ENCODE assay signal across 8 mouse cellular contexts in the genomic region with DNA sequence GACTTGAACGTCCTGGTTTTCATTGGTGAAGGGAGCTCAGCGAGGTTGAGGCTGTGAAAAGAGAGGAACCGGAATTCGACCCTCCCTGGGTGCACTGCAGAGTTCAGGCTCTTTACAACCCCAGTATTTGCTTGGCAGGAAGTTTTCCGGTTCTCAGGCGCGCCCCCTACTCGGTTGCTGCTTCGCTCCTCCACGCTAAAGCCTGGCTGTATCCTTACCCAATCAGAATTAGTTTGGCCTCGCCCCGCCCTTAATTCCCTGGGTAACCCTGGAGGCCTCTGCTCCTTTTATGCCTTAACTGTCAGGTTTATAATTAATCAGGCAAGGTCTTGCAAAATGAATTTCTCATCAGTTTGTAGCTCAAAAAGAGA. TPM values are rescaled to one million over a fixed set of nuclear protein-coding genes. Genes with fewer than 3 reads are reported as not detected.
DNase-seq lines count a peak whose midpoint lies in the region; ATAC-seq and TF ChIP-seq lines count a peak whose summit lies in the region.

No protein-coding gene starts in this region.

- peak overlapping the region; percentile 92 for H3K4me3 ChIP-seq in megakaryocyte, embryonic 14.5 days (replicated peaks)
- H3K4me3 ChIP-seq in forebrain, embryonic 10.5 days = peak overlapping the region; percentile 77
- peak overlapping the region; percentile 50 to 88 for H3K4me3 ChIP-seq in heart, embryonic 14.5 days (ENCODE audit: control insufficient read depth in 1 of 2, insufficient read depth in 1 of 2, low read depth in 1 of 2, low read length in 2 of 2)
- peak overlapping the region; percentile 78 for H3K4me3 ChIP-seq in kidney, postnatal 0 days (replicated peaks; ENCODE audit: low read depth, low read length)
- H3K4me3 ChIP-seq in lung, embryonic 14.5 days (ENCODE audit: low read depth, low read length) = peak overlapping the region; percentile 67

- H3K9me3 ChIP-seq in megakaryocyte, embryonic 14.5 days = peaks cover 3% of the 10 kb centered on the region; the same call in 1 of the 2 replicates
- H3K9me3 ChIP-seq in forebrain, embryonic 10.5 days = no peaks in the 10 kb centered on the region
- no peaks in the 10 kb centered on the region for H3K9me3 ChIP-seq in heart, embryonic 14.5 days (ENCODE audit: control insufficient read depth, low read length)
- no peaks in the 10 kb centered on the region for H3K9me3 ChIP-seq in kidney, postnatal 0 days (replicated peaks; ENCODE audit: low read length)
- H3K9me3 ChIP-seq in lung, embryonic 14.5 days (ENCODE audit: low read depth, low read length) = no peaks in the 10 kb centered on the region

- H3K27me3 ChIP-seq in megakaryocyte, embryonic 14.5 days (replicated peaks) = peaks cover 50% of the 10 kb centered on the region
- H3K27me3 ChIP-seq in forebrain, embryonic 10.5 days (ENCODE audit: poor library complexity, severe bottlenecking) = peaks cover 37% of the 10 kb centered on the region
- peaks cover 14% of the 10 kb centered on the region for H3K27me3 ChIP-seq in heart, embryonic 14.5 days (ENCODE audit: control insufficient read depth, insufficient read depth, low read length)
- H3K27me3 ChIP-seq in kidney, postnatal 0 days (ENCODE audit: insufficient read depth, low read length) = no peaks in the 10 kb centered on the region
- peaks cover 23% of the 10 kb centered on the region for H3K27me3 ChIP-seq in lung, embryonic 14.5 days (ENCODE audit: insufficient read depth, low read length)

- TF ChIP-seq CTCF in kidney, postnatal 0 days (IDR thresholded peaks at IDR 0.05; ENCODE audit: low read depth) = peak; percentile 55
- peak; percentile 43 for TF ChIP-seq CTCF in lung, embryonic 14.5 days (IDR thresholded peaks at IDR 0.05; ENCODE audit: low read depth)

- H3K9ac ChIP-seq in heart, embryonic 14.5 days (ENCODE audit: low read length) = peak overlapping the region; percentile 82
- peak overlapping the region; percentile 79 for H3K9ac ChIP-seq in kidney, postnatal 0 days (ENCODE audit: low read depth, low read length)
- H3K9ac ChIP-seq in lung, embryonic 14.5 days = peak overlapping the region; percentile 58; the same call in 1 of the 2 replicates

- peak; percentile 81 for DNase-seq in forebrain, embryonic 10.5 days (ENCODE audit: extremely low spot score, low spot score)
- peak; percentile 93 for DNase-seq in kidney, postnatal 0 days (ENCODE audit: low spot score)
- DNase-seq in lung, embryonic 14.5 days = peak; percentile 93
- DNase-seq in ovary, postnatal 14 days (ENCODE audit: low spot score) = peak; percentile 36
- DNase-seq in urinary bladder, postnatal 25 days (ENCODE audit: low spot score) = peak; percentile 57

- peak overlapping the region; percentile 100 for H3K4me2 ChIP-seq in heart, embryonic 14.5 days (ENCODE audit: low read length)
- H3K4me2 ChIP-seq in kidney, postnatal 0 days (ENCODE audit: low read length) = peak overlapping the region; percentile 100
- H3K4me2 ChIP-seq in lung, embryonic 14.5 days = peak overlapping the region; percentile 100

- no peak for ATAC-seq in megakaryocyte, adult 5-6 weeks (ENCODE audit: poor library complexity, severe bottlenecking)
- ATAC-seq in heart, embryonic 14.5 days (ENCODE audit: insufficient number of reproducible peaks, insufficient read depth, low FRiP score, low read depth) = no peak; the same call in 1 of the 2 replicates
- ATAC-seq in kidney, postnatal 0 days (replicated peaks; ENCODE audit: low FRiP score, low read depth) = peak; percentile 75
- ATAC-seq in lung, embryonic 14.5 days (ENCODE audit: insufficient read depth) = peak; percentile 85

- under 1% methylated on average over 12 of the region's 12 CpGs for WGBS in forebrain, embryonic 10.5 days
- WGBS in heart, embryonic 14.5 days = under 1% methylated on average over 12 of the region's 12 CpGs
- under 1% methylated on average over 12 of the region's 12 CpGs for WGBS in kidney, postnatal 0 days
- under 1% methylated on average over 12 of the region's 12 CpGs for WGBS in lung, embryonic 14.5 days

- peak overlapping the region; percentile 82; the same call in 1 of the 2 replicates for H3K27ac ChIP-seq in forebrain, embryonic 10.5 days
- H3K27ac ChIP-seq in heart, embryonic 14.5 days (replicated peaks in 1 of 2; ENCODE audit: control insufficient read depth in 1 of 2, insufficient read depth in 1 of 2, low read depth in 2 of 2, low read length in 2 of 2) = peak overlapping the region; percentile 26 to 43; a peak in 1 of 4 replicates
- peak overlapping the region; percentile 94 for H3K27ac ChIP-seq in kidney, postnatal 0 days
- H3K27ac ChIP-seq in lung, embryonic 14.5 days (ENCODE audit: low read depth) = peak overlapping the region; percentile 89

- H3K36me3 ChIP-seq in megakaryocyte, embryonic 14.5 days (replicated peaks; ENCODE audit: low read length) = no peaks in the 10 kb centered on the region
- no peaks in the 10 kb centered on the region for H3K36me3 ChIP-seq in forebrain, embryonic 10.5 days (replicated peaks)
- no peaks in the 10 kb centered on the region for H3K36me3 ChIP-seq in heart, embryonic 14.5 days (ENCODE audit: control insufficient read depth, insufficient read depth, low read length)
- no peaks in the 10 kb centered on the region for H3K36me3 ChIP-seq in kidney, postnatal 0 days (ENCODE audit: insufficient read depth, low read length)
- H3K36me3 ChIP-seq in lung, embryonic 14.5 days (ENCODE audit: insufficient read depth) = no peaks in the 10 kb centered on the region

- peaks cover 34% of the 10 kb centered on the region for H3K4me1 ChIP-seq in megakaryocyte, embryonic 14.5 days
- peaks cover 33% of the 10 kb centered on the region for H3K4me1 ChIP-seq in forebrain, embryonic 10.5 days
- H3K4me1 ChIP-seq in heart, embryonic 14.5 days (ENCODE audit: control insufficient read depth in 2 of 2, insufficient read depth in 2 of 2, low read length in 2 of 2) = peaks cover 0 to 4% of the 10 kb centered on the region in 2 experiments; a peak in 1 of 4 replicates
- peaks cover 11% of the 10 kb centered on the region; the same call in 1 of the 2 replicates for H3K4me1 ChIP-seq in kidney, postnatal 0 days (replicated peaks; ENCODE audit: insufficient read depth, low read length)
- no peaks in the 10 kb centered on the region for H3K4me1 ChIP-seq in lung, embryonic 14.5 days (ENCODE audit: insufficient read depth)

RNA-seq across cellular contexts. Expression of a gene that starts 0.8 kb away (rescaled TPM):
- polyA plus RNA-seq in megakaryocyte, embryonic 14.5 days (2012; ENCODE audit: insufficient read depth, low replicate concordance) = 0.19 TPM in 1 of 2 replicates, not detected in the other
- not detected in 2 replicates for total RNA-seq in megakaryocyte, adult 5-6 weeks (2015)
- total RNA-seq in megakaryocyte, adult 5-6 weeks (2017) = not detected in 2 replicates
- polyA plus RNA-seq in forebrain, embryonic 10.5 days (2016; fragmentation: Nextera tagmentation; extraction: Ambion mirVana) = 0.71 and 0.78 TPM in 2 replicates
- polyA plus RNA-seq in heart, embryonic 14.5 days (2014; fragmentation: Nextera tagmentation; extraction: Ambion mirVana) = 0.93 and 1.2 TPM in 2 replicates
- 1.8 and 2.3 TPM in 2 replicates for polyA plus RNA-seq in kidney, postnatal 0 days (2015; fragmentation: Nextera tagmentation; extraction: Ambion mirVana)
- 3.4 and 4.5 TPM in 2 replicates for polyA plus RNA-seq in lung, embryonic 14.5 days (2014; fragmentation: Nextera tagmentation; extraction: Ambion mirVana)

RNA-seq across cellular contexts. Expression of a gene that starts 42.7 kb away (rescaled TPM):
- polyA plus RNA-seq in megakaryocyte, embryonic 14.5 days (2012; ENCODE audit: insufficient read depth, low replicate concordance) = not detected in 2 replicates
- not detected in 2 replicates for total RNA-seq in megakaryocyte, adult 5-6 weeks (2015)
- not detected in 2 replicates for total RNA-seq in megakaryocyte, adult 5-6 weeks (2017)
- polyA plus RNA-seq in forebrain, embryonic 10.5 days (2016; fragmentation: Nextera tagmentation; extraction: Ambion mirVana) = 0.57 and 0.74 TPM in 2 replicates
- not detected in 2 replicates for polyA plus RNA-seq in heart, embryonic 14.5 days (2014; fragmentation: Nextera tagmentation; extraction: Ambion mirVana)
- 2.9 and 3.9 TPM in 2 replicates for polyA plus RNA-seq in kidney, postnatal 0 days (2015; fragmentation: Nextera tagmentation; extraction: Ambion mirVana)
- 0.97 and 1.2 TPM in 2 replicates for polyA plus RNA-seq in lung, embryonic 14.5 days (2014; fragmentation: Nextera tagmentation; extraction: Ambion mirVana)

RNA-seq across cellular contexts. Expression of a gene that starts 43.3 kb away (rescaled TPM):
- 3.9 and 4.3 TPM in 2 replicates for polyA plus RNA-seq in megakaryocyte, embryonic 14.5 days (2012; ENCODE audit: insufficient read depth, low replicate concordance)
- 46.9 and 58.9 TPM in 2 replicates for total RNA-seq in megakaryocyte, adult 5-6 weeks (2015)
- 21.5 and 23.3 TPM in 2 replicates for total RNA-seq in megakaryocyte, adult 5-6 weeks (2017)
- polyA plus RNA-seq in forebrain, embryonic 10.5 days (2016; fragmentation: Nextera tagmentation; extraction: Ambion mirVana) = 46.8 and 47.2 TPM in 2 replicates
- polyA plus RNA-seq in heart, embryonic 14.5 days (2014; fragmentation: Nextera tagmentation; extraction: Ambion mirVana) = 61.8 and 62.5 TPM in 2 replicates
- polyA plus RNA-seq in kidney, postnatal 0 days (2015; fragmentation: Nextera tagmentation; extraction: Ambion mirVana) = 79.6 and 84.5 TPM in 2 replicates
- 48.6 and 52.0 TPM in 2 replicates for polyA plus RNA-seq in lung, embryonic 14.5 days (2014; fragmentation: Nextera tagmentation; extraction: Ambion mirVana)

Comparison
In these comparisons a context has a peak if more than half of its experiments do, and no peak if none do; other contexts are left out.
1. ATAC-seq: peak in kidney, postnatal 0 days (single experiment) and lung, embryonic 14.5 days (single experiment); none in megakaryocyte, adult 5-6 weeks (single experiment) and heart, embryonic 14.5 days (single experiment).
2. DNase-seq: peak in every context shown above with its lines; median percentile 93 in kidney, postnatal 0 days; 93 in lung, embryonic 14.5 days; 81 in forebrain, embryonic 10.5 days; 57 in urinary bladder, postnatal 25 days; 36 in ovary, postnatal 14 days.
3. H3K27ac ChIP-seq: peak in every context shown above with its lines; median percentile 94 in kidney, postnatal 0 days; 89 in lung, embryonic 14.5 days; 82 in forebrain, embryonic 10.5 days; 34 in heart, embryonic 14.5 days.
4. Peak in every context shown above with its lines, with median percentiles within 50 percentile points of each other: H3K4me3 ChIP-seq, H3K4me2 ChIP-seq and H3K9ac ChIP-seq.